Mouse (Mus musculus): ENCODE results near the gene Hsd17b6. TPM values are rescaled to one million over a fixed set of nuclear protein-coding genes. Genes with fewer than 3 reads are reported as not detected.
A peak's percentile ranks its signal among the peaks of the same experiment; 100 is the strongest.

Gene Hsd17b6
- polyA plus RNA-seq, 1 experiment = not detected

DNA sequence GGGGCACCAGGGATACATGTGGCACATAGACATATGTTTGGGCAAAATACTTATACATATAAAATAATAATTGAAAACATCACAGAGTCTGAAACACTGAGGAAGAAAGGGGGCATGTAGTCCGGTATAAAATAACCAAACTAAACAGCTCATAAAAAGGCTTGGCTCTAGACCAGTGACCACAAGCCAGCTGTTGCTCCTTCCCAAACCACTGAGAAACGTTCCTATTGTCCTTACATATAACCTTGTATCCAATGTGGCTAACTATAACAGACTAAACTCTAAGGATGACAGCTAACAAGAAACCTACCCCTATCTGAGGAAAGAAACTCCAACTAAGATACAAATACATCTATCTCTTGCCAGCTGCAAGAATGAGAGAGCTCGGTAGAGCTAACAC, 33.3 kb downstream of the Hsd17b6 start:
- peaks cover 17% of the 10 kb centered on the region for H3K9me3 ChIP-seq
- TF ChIP-seq GATA1 (IDR thresholded peaks at IDR 0.05; ENCODE audit: borderline replicate concordance, low read length) (no peak), FLI1 (IDR thresholded peaks at IDR 0.05; ENCODE audit: low read length) (no peak)
- H3K4me1 ChIP-seq = no peaks in the 10 kb centered on the region
- peaks cover 7% of the 10 kb centered on the region for H3K27me3 ChIP-seq (replicated peaks)
- no peak overlapping the region for H3K4me3 ChIP-seq (replicated peaks)
- H3K36me3 ChIP-seq (replicated peaks; ENCODE audit: low read length) = no peaks in the 10 kb centered on the region

DNA sequence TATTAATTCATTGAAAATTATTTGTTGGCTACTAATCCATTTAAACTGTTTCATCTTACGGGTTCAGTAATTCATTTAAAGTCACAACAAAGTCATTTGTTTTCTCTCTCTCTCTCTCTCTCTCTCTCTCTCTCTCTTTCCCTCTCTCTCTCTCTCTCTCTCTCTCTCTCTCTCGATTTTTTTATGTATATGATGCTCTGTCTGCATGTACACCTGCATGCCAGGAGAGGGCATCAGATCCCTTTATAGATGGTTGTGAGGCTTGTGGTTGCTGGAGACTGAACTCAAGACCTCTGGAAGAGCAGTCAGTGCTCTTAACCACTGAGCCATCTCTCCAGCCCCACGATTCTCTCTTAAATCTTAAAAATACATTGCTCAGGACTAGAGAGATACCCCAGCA, 36.3 kb downstream of the Hsd17b6 start:
- Histone ChIP-seq H3K36me3 (replicated peaks; ENCODE audit: low read length) (no peaks in the 10 kb centered on the region), H3K9me3 (peaks cover 17% of the 10 kb centered on the region), H3K27me3 (replicated peaks) (peaks cover 3% of the 10 kb centered on the region), H3K4me1 (no peaks in the 10 kb centered on the region), H3K4me3 (replicated peaks) (no peak overlapping the region)
- TF ChIP-seq GATA1 (IDR thresholded peaks at IDR 0.05; ENCODE audit: borderline replicate concordance, low read length) (no peak), FLI1 (IDR thresholded peaks at IDR 0.05; ENCODE audit: low read length) (no peak)

- Histone ChIP-seq H3K4me3 (replicated peaks) (no peak overlapping the region), H3K9me3 (peaks cover 17% of the 10 kb centered on the region), H3K36me3 (replicated peaks; ENCODE audit: low read length) (no peaks in the 10 kb centered on the region), H3K4me1 (no peaks in the 10 kb centered on the region), H3K27me3 (replicated peaks) (peaks cover 3% of the 10 kb centered on the region)
- TF ChIP-seq FLI1 (IDR thresholded peaks at IDR 0.05; ENCODE audit: low read length) (no peak), GATA1 (IDR thresholded peaks at IDR 0.05; ENCODE audit: borderline replicate concordance, low read length) (no peak)
These were observed 37.0 kb downstream of the Hsd17b6 start for GRCm38 (mm10) chr10:127970359-127970831.

GRCm38 (mm10) chr10:127969820-127970219, 37.6 kb downstream of the Hsd17b6 start:
- Histone ChIP-seq H3K9me3 (peaks cover 17% of the 10 kb centered on the region), H3K4me3 (replicated peaks) (no peak overlapping the region), H3K27me3 (replicated peaks) (peaks cover 2% of the 10 kb centered on the region), H3K4me1 (no peaks in the 10 kb centered on the region), H3K36me3 (replicated peaks; ENCODE audit: low read length) (no peaks in the 10 kb centered on the region)
- no peak for TF ChIP-seq FLI1 (IDR thresholded peaks at IDR 0.05; ENCODE audit: low read length)
- no peak for TF ChIP-seq GATA1 (IDR thresholded peaks at IDR 0.05; ENCODE audit: borderline replicate concordance, low read length)

DNA sequence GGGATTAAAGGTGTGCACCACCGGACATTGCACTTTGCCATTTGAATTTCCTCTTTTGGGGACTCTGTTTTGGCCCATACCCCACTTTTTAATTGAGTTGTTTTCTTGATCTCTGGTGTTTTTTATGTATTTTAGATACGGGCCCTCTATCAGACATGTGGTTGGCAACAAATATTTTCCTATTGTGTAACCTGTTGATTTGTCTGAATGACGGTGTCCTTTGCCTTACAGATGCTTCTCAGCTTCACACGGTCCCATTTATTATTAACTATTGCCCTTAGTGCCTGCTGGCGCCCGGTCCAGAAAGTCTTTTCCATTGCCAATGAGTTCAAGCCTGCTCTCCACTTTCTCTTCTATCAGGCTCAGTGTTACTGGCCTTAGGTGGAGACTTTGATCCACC, 40.9 kb downstream of the Hsd17b6 start:
- no peak for TF ChIP-seq GATA1 (IDR thresholded peaks at IDR 0.05; ENCODE audit: borderline replicate concordance, low read length)
- TF ChIP-seq FLI1 (IDR thresholded peaks at IDR 0.05; ENCODE audit: low read length) = no peak
- Histone ChIP-seq H3K4me3 (replicated peaks) (no peak overlapping the region), H3K9me3 (peaks cover 4% of the 10 kb centered on the region), H3K36me3 (replicated peaks; ENCODE audit: low read length) (no peaks in the 10 kb centered on the region), H3K27me3 (replicated peaks) (peaks cover 2% of the 10 kb centered on the region), H3K4me1 (no peaks in the 10 kb centered on the region)

DNA sequence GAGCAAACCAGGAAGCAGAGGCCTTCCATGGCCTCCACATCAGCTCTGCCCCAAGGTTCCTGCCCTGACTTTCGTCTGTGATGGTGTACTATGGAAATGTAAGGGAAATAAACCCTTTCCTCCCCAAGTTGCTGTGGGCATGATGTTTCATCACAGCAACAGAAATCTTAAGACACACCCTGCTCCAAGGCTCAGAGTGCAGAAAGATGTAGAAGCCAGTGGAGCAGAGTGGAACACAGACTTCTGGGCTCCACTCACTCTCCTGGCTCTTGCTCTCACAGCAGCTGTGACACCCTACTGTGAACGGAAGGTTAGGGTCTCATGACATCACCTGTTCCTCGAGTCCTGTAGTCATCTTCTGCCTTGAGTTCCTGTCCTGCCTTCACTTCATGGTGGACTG, 43.4 kb downstream of the Hsd17b6 start:
- Histone ChIP-seq H3K4me1 (no peaks in the 10 kb centered on the region), H3K27me3 (replicated peaks) (peaks cover 4% of the 10 kb centered on the region), H3K4me3 (replicated peaks) (no peak overlapping the region), H3K36me3 (replicated peaks; ENCODE audit: low read length) (no peaks in the 10 kb centered on the region), H3K9me3 (peaks cover 10% of the 10 kb centered on the region)
- TF ChIP-seq FLI1 (IDR thresholded peaks at IDR 0.05; ENCODE audit: low read length) (no peak), GATA1 (IDR thresholded peaks at IDR 0.05; ENCODE audit: borderline replicate concordance, low read length) (no peak)

- no peaks in the 10 kb centered on the region for H3K4me1 ChIP-seq
- H3K27me3 ChIP-seq (replicated peaks) = peaks cover 4% of the 10 kb centered on the region
- peaks cover 10% of the 10 kb centered on the region for H3K9me3 ChIP-seq
- TF ChIP-seq FLI1 (IDR thresholded peaks at IDR 0.05; ENCODE audit: low read length) (no peak), GATA1 (IDR thresholded peaks at IDR 0.05; ENCODE audit: borderline replicate concordance, low read length) (no peak)
- H3K4me3 ChIP-seq (replicated peaks) = no peak overlapping the region
- H3K36me3 ChIP-seq (replicated peaks; ENCODE audit: low read length) = no peaks in the 10 kb centered on the region
These were observed 45.0 kb downstream of the Hsd17b6 start for GRCm38 (mm10) chr10:127962451-127962850.

- no peak for TF ChIP-seq GATA1 (IDR thresholded peaks at IDR 0.05; ENCODE audit: borderline replicate concordance, low read length)
- Histone ChIP-seq H3K4me1 (no peaks in the 10 kb centered on the region), H3K4me3 (replicated peaks) (peak overlapping the region; percentile 14), H3K27me3 (replicated peaks) (peaks cover 6% of the 10 kb centered on the region), H3K36me3 (replicated peaks; ENCODE audit: low read length) (no peaks in the 10 kb centered on the region), H3K9me3 (peaks cover 10% of the 10 kb centered on the region)
These were observed 48.2 kb downstream of the Hsd17b6 start for GRCm38 (mm10) chr10:127959161-127959679.

DNA sequence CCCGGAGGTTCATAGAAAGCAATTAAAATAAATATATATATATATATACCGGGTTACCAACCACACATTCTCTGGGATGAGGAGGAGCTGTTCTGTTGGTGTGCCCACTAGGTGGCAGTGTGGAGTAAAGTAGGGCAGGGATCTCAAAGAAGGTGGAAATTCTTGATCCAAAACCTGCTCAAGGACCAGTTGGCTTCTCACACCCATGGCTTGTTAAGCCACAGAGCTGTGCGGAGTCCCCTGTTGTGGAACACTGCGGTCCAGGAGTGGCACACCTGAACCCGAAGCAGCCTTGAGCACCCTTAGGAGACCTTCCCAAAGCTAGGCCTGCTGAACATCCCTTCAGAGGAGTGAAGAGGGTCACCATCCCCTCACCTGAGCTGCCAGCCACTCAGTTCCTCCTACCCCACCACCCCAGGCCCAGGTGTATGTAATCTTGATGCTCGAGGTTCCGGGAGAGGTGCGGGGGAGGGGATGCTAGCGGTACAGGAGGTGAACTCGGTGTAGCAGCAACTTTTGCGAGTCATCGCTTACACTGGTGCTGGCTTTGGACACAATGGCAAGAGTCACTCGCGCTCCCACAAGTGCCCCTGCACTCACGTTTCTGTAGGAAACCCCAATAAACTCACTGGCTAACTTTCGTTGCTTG, 51.1 kb downstream of the Hsd17b6 start:
- Histone ChIP-seq H3K4me1 (no peaks in the 10 kb centered on the region), H3K4me3 (replicated peaks) (no peak overlapping the region), H3K27me3 (replicated peaks) (peaks cover 14% of the 10 kb centered on the region), H3K36me3 (replicated peaks; ENCODE audit: low read length) (no peaks in the 10 kb centered on the region), H3K9me3 (peaks cover 6% of the 10 kb centered on the region)
- TF ChIP-seq GATA1 (IDR thresholded peaks at IDR 0.05; ENCODE audit: borderline replicate concordance, low read length) = no peak
- TF ChIP-seq FLI1 (IDR thresholded peaks at IDR 0.05; ENCODE audit: low read length) = no peak

GRCm38 (mm10) chr10:127955034-127955433, 52.4 kb downstream of the Hsd17b6 start:
- Histone ChIP-seq H3K4me1 (no peaks in the 10 kb centered on the region), H3K9me3 (peaks cover 5% of the 10 kb centered on the region), H3K27me3 (replicated peaks) (peaks cover 19% of the 10 kb centered on the region), H3K4me3 (replicated peaks) (no peak overlapping the region), H3K36me3 (replicated peaks; ENCODE audit: low read length) (no peaks in the 10 kb centered on the region)
- TF ChIP-seq FLI1 (IDR thresholded peaks at IDR 0.05; ENCODE audit: low read length) (no peak), GATA1 (IDR thresholded peaks at IDR 0.05; ENCODE audit: borderline replicate concordance, low read length) (no peak)

Data from megakaryocyte, embryonic 14.5 days (primary cell).